ENCODE assay signal across 19 mouse cellular contexts in genomic region chr9:103378686-103379085, GRCm38 (mm10). TPM values are rescaled to one million over a fixed set of nuclear protein-coding genes. Genes with fewer than 3 reads are reported as not detected.
A peak's percentile ranks its signal among the peaks of the same experiment; 100 is the strongest.
DNase-seq lines count a peak whose midpoint lies in the region; ATAC-seq lines count a peak whose summit lies in the region.
"Had no signal": no experiment of that assay in that cellular context is flagged by ENCODE, and none has a peak within 500 bp of the region (broad histone marks: within the 10 kb centered on the region; RNA-seq: fewer than 3 reads in every experiment).

No protein-coding gene starts in this region.

- WGBS in heart, embryonic 13.5 days: 55% methylated on average over 10 of the region's 10 CpGs
- WGBS in heart, embryonic 11.5 days (ENCODE audit: insufficient replicate concordance): 57% methylated on average over 10 of the region's 10 CpGs
- 55% methylated on average over 10 of the region's 10 CpGs for WGBS in midbrain, embryonic 11.5 days
- WGBS in midbrain, embryonic 14.5 days: 46% methylated on average over 10 of the region's 10 CpGs

- H3K9me3 ChIP-seq in heart, embryonic 13.5 days: no peaks in the 10 kb centered on the region
- H3K9me3 ChIP-seq in heart, embryonic 11.5 days (replicated peaks; ENCODE audit: control insufficient read depth, low read length): no peaks in the 10 kb centered on the region
- no peaks in the 10 kb centered on the region for H3K9me3 ChIP-seq in midbrain, embryonic 11.5 days (ENCODE audit: control insufficient read depth, low read length)
- H3K9me3 ChIP-seq in midbrain, embryonic 14.5 days (ENCODE audit: control insufficient read depth, low read length): no peaks in the 10 kb centered on the region
- H3K9me3 ChIP-seq: embryonic facial prominence, embryonic 12.5 days; forebrain, embryonic 15.5 days; heart, embryonic 15.5 days had no signal

- H3K4me2 ChIP-seq in heart, embryonic 13.5 days: no peak overlapping the region
- H3K4me2 ChIP-seq in heart, embryonic 11.5 days: no peak overlapping the region
- no peak overlapping the region for H3K4me2 ChIP-seq in midbrain, embryonic 11.5 days
- H3K4me2 ChIP-seq in midbrain, embryonic 14.5 days (ENCODE audit: low read length): no peak overlapping the region
- H3K4me2 ChIP-seq: embryonic facial prominence, embryonic 12.5 days; forebrain, embryonic 15.5 days; heart, embryonic 15.5 days; hindbrain, embryonic 14.5 days had no signal

- H3K27ac ChIP-seq in heart, embryonic 13.5 days (replicated peaks): peak overlapping the region; percentile 28; the same call in 1 of the 2 replicates
- no peak overlapping the region for H3K27ac ChIP-seq in heart, embryonic 11.5 days (ENCODE audit: low read depth, low read length)
- H3K27ac ChIP-seq in midbrain, embryonic 11.5 days (ENCODE audit: low read depth, low read length): no peak overlapping the region
- H3K27ac ChIP-seq in midbrain, embryonic 14.5 days (replicated peaks; ENCODE audit: low read depth, low read length): no peak overlapping the region
- H3K27ac ChIP-seq: embryonic facial prominence, embryonic 12.5 days; forebrain, embryonic 15.5 days; hindbrain, embryonic 14.5 days had no signal

- H3K4me1 ChIP-seq in heart, embryonic 13.5 days: peaks cover 21% of the 10 kb centered on the region
- H3K4me1 ChIP-seq in heart, embryonic 11.5 days (ENCODE audit: control insufficient read depth, insufficient read depth, low read length): peaks cover 5% of the 10 kb centered on the region; the same call in 1 of the 2 replicates
- H3K4me1 ChIP-seq in midbrain, embryonic 11.5 days (ENCODE audit: control insufficient read depth, insufficient read depth, low read length): no peaks in the 10 kb centered on the region
- no peaks in the 10 kb centered on the region for H3K4me1 ChIP-seq in midbrain, embryonic 14.5 days (ENCODE audit: control insufficient read depth, insufficient read depth, low read length)
- H3K4me1 ChIP-seq: forebrain, embryonic 15.5 days had no signal

- ATAC-seq in heart, embryonic 13.5 days (ENCODE audit: extremely low read depth, insufficient number of reproducible peaks, low FRiP score, low TSS enrichment): no peak
- no peak for ATAC-seq in heart, embryonic 11.5 days (replicated peaks; ENCODE audit: insufficient number of reproducible peaks, low FRiP score, low TSS enrichment)
- ATAC-seq in midbrain, embryonic 11.5 days (ENCODE audit: low FRiP score): no peak
- no peak for ATAC-seq in midbrain, embryonic 14.5 days (ENCODE audit: low FRiP score, low TSS enrichment)
- ATAC-seq: forebrain, embryonic 15.5 days; intestine, embryonic 16.5 days had no signal

- H3K36me3 ChIP-seq in heart, embryonic 13.5 days: no peaks in the 10 kb centered on the region
- H3K36me3 ChIP-seq in heart, embryonic 11.5 days (ENCODE audit: control insufficient read depth, insufficient read depth, low read length): no peaks in the 10 kb centered on the region
- H3K36me3 ChIP-seq in midbrain, embryonic 11.5 days (ENCODE audit: control insufficient read depth, insufficient read depth, low read length): no peaks in the 10 kb centered on the region
- no peaks in the 10 kb centered on the region for H3K36me3 ChIP-seq in midbrain, embryonic 14.5 days (ENCODE audit: control insufficient read depth, insufficient read depth, low read length)
- H3K36me3 ChIP-seq: embryonic facial prominence, embryonic 12.5 days; forebrain, embryonic 15.5 days; heart, embryonic 15.5 days had no signal

- no peak overlapping the region for H3K4me3 ChIP-seq in heart, embryonic 13.5 days
- H3K4me3 ChIP-seq in heart, embryonic 11.5 days (ENCODE audit: low read depth, low read length): no peak overlapping the region
- no peak overlapping the region for H3K4me3 ChIP-seq in midbrain, embryonic 11.5 days (ENCODE audit: low read depth, low read length)
- no peak overlapping the region for H3K4me3 ChIP-seq in midbrain, embryonic 14.5 days (replicated peaks; ENCODE audit: low read depth, low read length)
- H3K4me3 ChIP-seq: embryonic facial prominence, embryonic 12.5 days; forebrain, embryonic 15.5 days; heart, embryonic 15.5 days had no signal

- H3K27me3 ChIP-seq in heart, embryonic 13.5 days (replicated peaks): no peaks in the 10 kb centered on the region
- no peaks in the 10 kb centered on the region for H3K27me3 ChIP-seq in heart, embryonic 11.5 days (ENCODE audit: control insufficient read depth, insufficient read depth, low read length)
- no peaks in the 10 kb centered on the region for H3K27me3 ChIP-seq in midbrain, embryonic 11.5 days (ENCODE audit: control insufficient read depth, insufficient read depth, low read length)
- no peaks in the 10 kb centered on the region for H3K27me3 ChIP-seq in midbrain, embryonic 14.5 days (ENCODE audit: control insufficient read depth, insufficient read depth, low read length)
- H3K27me3 ChIP-seq: CH12.LX; embryonic facial prominence, embryonic 12.5 days; forebrain, embryonic 15.5 days; heart, embryonic 15.5 days had no signal

- DNase-seq in cerebellum, postnatal 10 days: peak; percentile 60 to 70
- no peak for DNase-seq in cerebellum, postnatal 4 days (ENCODE audit: low spot score in 2 of 2)
- peak; percentile 1 for DNase-seq in midbrain, embryonic 11.5 days (ENCODE audit: low spot score, missing footprints)
- no peak for DNase-seq in midbrain, embryonic 14.5 days
- DNase-seq in retina, embryonic 14.5 days (ENCODE audit: low spot score): peak; percentile 71
- DNase-seq in c-Kit-positive CD71-positive TER-119-positive erythroid progenitor cells, embryonic 14.5 days (ENCODE audit: low spot score): no peak
- DNase-seq: adrenal gland, postnatal 10 days; gastrocnemius, postnatal 36 days; heart, adult 11 months; heart, postnatal 14 days; kidney, adult 2 months had no signal

- no peak overlapping the region for H3K9ac ChIP-seq in heart, embryonic 13.5 days
- no peak overlapping the region for H3K9ac ChIP-seq in heart, embryonic 11.5 days (ENCODE audit: low read depth, low read length)
- H3K9ac ChIP-seq in midbrain, embryonic 11.5 days (ENCODE audit: low read length): no peak overlapping the region
- no peak overlapping the region for H3K9ac ChIP-seq in midbrain, embryonic 14.5 days (replicated peaks; ENCODE audit: low read length)
- H3K9ac ChIP-seq: embryonic facial prominence, embryonic 12.5 days; forebrain, embryonic 15.5 days; heart, embryonic 15.5 days; hindbrain, embryonic 14.5 days had no signal

RNA-seq across cellular contexts. Expression of gene Cdv3, which starts 13.0 kb away (rescaled TPM):
- polyA plus RNA-seq in heart, embryonic 13.5 days (2015; fragmentation: Nextera tagmentation; extraction: Ambion mirVana): 87.5 and 92.2 TPM in 2 replicates
- polyA plus RNA-seq in heart, embryonic 11.5 days (2014; fragmentation: Nextera tagmentation; extraction: Ambion mirVana): 76.8 and 109 TPM in 2 replicates
- 139 and 144 TPM in 2 replicates for polyA plus RNA-seq in midbrain, embryonic 11.5 days (2014; fragmentation: Nextera tagmentation; extraction: Ambion mirVana)
- polyA plus RNA-seq in midbrain, embryonic 14.5 days (2014; fragmentation: Nextera tagmentation; extraction: Ambion mirVana): 62.0 and 76.0 TPM in 2 replicates

Comparison
In these comparisons a context has a peak if more than half of its experiments do, and no peak if none do; other contexts are left out.
1. DNase-seq: peak in cerebellum, postnatal 10 days (2 of 2), midbrain, embryonic 11.5 days (single experiment) and retina, embryonic 14.5 days (single experiment); none in cerebellum, postnatal 4 days (0 of 2), midbrain, embryonic 14.5 days (single experiment) and c-Kit-positive CD71-positive TER-119-positive erythroid progenitor cells, embryonic 14.5 days (single experiment).